Mouse (Mus musculus) heart, embryonic 13.5 days (tissue): ENCODE measurements around the gene Zfp839. TPM values are rescaled to one million over a fixed set of nuclear protein-coding genes. Genes with fewer than 3 reads are reported as not detected.

Experiments
- polyA plus RNA-seq: library from polyadenylated mRNA; unstranded; fragments of >200 nt; fragmentation: Nextera tagmentation; extraction: Ambion mirVana; gene quantifications from 2 replicates; pipeline ENCODE4 v1.2.1, GENCODE M21; 2015

Zfp839 gene
- polyA plus RNA-seq, 1 experiment from 2014 or later = 4.1 TPM

Other genes starting within 250 kb of the Zfp839 start
- gene Dync1h1, start 248.8 kb upstream of the Zfp839 start, polyA plus RNA-seq = 41.7 and 42.0 TPM in 2 replicates
- not detected in 2 replicates for gene 1700001K19Rik, start 167.6 kb upstream of the Zfp839 start, polyA plus RNA-seq
- gene Hsp90aa1, start 147.5 kb upstream of the Zfp839 start, polyA plus RNA-seq = 698 and 779 TPM in 2 replicates
- gene Wdr20, start 112.3 kb upstream of the Zfp839 start, polyA plus RNA-seq = 14.3 and 14.5 TPM in 2 replicates
- gene Mok, start 9.3 kb upstream of the Zfp839 start, polyA plus RNA-seq = 2.7 and 3.5 TPM in 2 replicates
- 59.8 and 66.2 TPM in 2 replicates for gene Cinp, start 38.9 kb downstream of the Zfp839 start, polyA plus RNA-seq
- gene Tecpr2, start 39.0 kb downstream of the Zfp839 start, polyA plus RNA-seq = 2.2 and 2.9 TPM in 2 replicates
- gene Ankrd9, start 128.8 kb downstream of the Zfp839 start, polyA plus RNA-seq = 13.5 and 13.7 TPM in 2 replicates
- 5.4 and 6.7 TPM in 2 replicates for gene Rcor1, start 189.1 kb downstream of the Zfp839 start, polyA plus RNA-seq